Mouse (Mus musculus) spleen, adult 2 months (tissue): Measurements from ENCODE around the gene Cep170b. TPM values are rescaled to one million over a fixed set of nuclear protein-coding genes. Genes with fewer than 3 reads are reported as not detected.

Source experiments
- DNase-seq, 2 experiments: peaks; one replicate each; pipeline versions ENCODE4 v3.0.0 to v3.0.0-alpha.2; 2012 to 2021; ENCODE audit warnings: low spot score in 2 of 2, low read depth in 1 of 2
- H3K27ac ChIP-seq: fragments of 200-500 bp; 2 replicates; pipeline ENCODE4 v1.5.1; 2012; ENCODE audit warnings: low read length, inconsistent platforms; ENCODE audit not compliant: insufficient read depth
- H3K27me3 ChIP-seq: fragments of 200-500 bp; 2 replicates; pipeline ENCODE4 v1.6.1; 2012; ENCODE audit warnings: mild to moderate bottlenecking, moderate library complexity, low read length, inconsistent platforms; ENCODE audit not compliant: control insufficient read depth, insufficient read depth
- H3K36me3 ChIP-seq: fragments of 200-500 bp; 2 replicates; pipeline ENCODE4 v1.6.1; 2012; ENCODE audit warnings: mild to moderate bottlenecking, low read length, inconsistent platforms; ENCODE audit not compliant: control insufficient read depth, insufficient read depth
- H3K4me1 ChIP-seq: fragments of 200-500 bp; 2 replicates; pipeline ENCODE4 v1.6.1; 2011; ENCODE audit warnings: inconsistent platforms; ENCODE audit not compliant: control insufficient read depth, insufficient read depth, insufficient read length
- H3K4me3 ChIP-seq: fragments of 200-500 bp; 2 replicates; pipeline ENCODE4 v1.5.1; 2011; ENCODE audit warnings: mild to moderate bottlenecking, inconsistent platforms; ENCODE audit not compliant: insufficient read depth, insufficient read length; ENCODE audit errors: extremely low read depth
- CTCF ChIP-seq: fragments of 200-500 bp; IDR thresholded peaks from 2 replicates; pipeline ENCODE4 v1.5.1; 2011; ENCODE audit warnings: mild to moderate bottlenecking, inconsistent platforms; ENCODE audit not compliant: insufficient read depth, insufficient read length, insufficient replicate concordance; ENCODE audit errors: extremely low read depth
- POLR2A ChIP-seq: fragments of 200-500 bp; IDR thresholded peaks from 2 replicates; pipeline ENCODE4 v1.6.1; 2011; ENCODE audit warnings: low read depth, low read length, inconsistent platforms
- WGBS: fragments of 180-500 bp; shearing (Covaris S2); methylation state at CpG from one replicate; pipeline ENCODE4 v1.1.7; 2018; 5-methylcytosine and 5-hydroxymethylcytosine counted together
- polyA plus RNA-seq: library from polyadenylated mRNA; depleted of rRNA; stranded (reverse); fragments of >200 nt; gene quantifications from 2 replicates; pipeline ENCODE4 v1.2.3, GENCODE M21; 2012

Gene Cep170b
- polyA plus RNA-seq, 1 experiment = 7.6 TPM

DNA sequence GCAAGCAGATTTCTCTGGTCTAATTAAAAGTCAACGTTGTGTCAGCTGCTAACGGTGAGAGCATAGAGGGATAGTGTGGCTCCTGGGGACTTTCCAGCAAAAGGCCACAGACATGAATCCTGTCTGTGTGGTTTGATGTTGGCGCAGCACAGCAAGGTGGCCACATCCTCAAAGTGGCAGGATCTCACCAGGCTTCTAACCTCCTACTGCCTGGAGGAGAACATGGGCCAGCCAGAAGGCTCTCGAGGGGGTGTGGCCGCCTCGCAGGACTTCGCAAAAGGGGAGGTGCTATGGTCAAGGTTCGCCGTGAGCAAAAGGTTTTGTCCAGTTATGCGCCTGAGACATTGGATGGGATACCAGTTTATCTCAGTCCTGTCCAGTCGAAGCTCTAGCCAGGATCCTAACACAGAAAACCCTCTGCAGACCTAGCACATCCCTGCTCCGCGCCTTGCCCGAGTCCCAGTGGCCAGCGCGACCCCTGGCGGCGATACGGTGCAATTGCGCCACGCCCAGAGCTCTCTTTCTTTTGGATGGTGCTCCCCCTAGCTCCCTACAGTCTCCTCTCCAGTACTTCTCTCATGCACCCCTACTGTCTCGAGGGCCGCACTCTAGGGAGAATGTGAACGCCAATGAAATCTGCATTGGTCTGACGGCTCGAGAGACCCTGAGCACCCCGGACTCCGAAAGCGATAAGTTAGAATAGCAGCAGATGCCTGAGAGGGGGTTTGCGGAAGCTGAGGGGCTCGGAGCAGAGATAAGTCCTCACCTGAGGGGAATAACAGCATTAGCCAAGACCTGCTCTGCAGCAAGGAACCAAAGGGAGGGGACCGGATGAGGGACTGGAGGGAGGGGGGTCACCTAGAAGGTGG, 13.3 kb upstream of the Cep170b start:
- Histone ChIP-seq H3K4me1 (peaks cover 10% of the 10 kb centered on the region; the same call in 1 of the 2 replicates), H3K36me3 (no peaks in the 10 kb centered on the region), H3K27ac (no peak overlapping the region), H3K4me3 (peak overlapping the region; percentile 2; the same call in 1 of the 2 replicates), H3K27me3 (no peaks in the 10 kb centered on the region)
- 11% methylated on average over 32 of the region's 32 CpGs for WGBS
- DNase-seq = peak; percentile 47 to 85
- TF ChIP-seq POLR2A (no peak), CTCF (peak; percentile 99)

DNA sequence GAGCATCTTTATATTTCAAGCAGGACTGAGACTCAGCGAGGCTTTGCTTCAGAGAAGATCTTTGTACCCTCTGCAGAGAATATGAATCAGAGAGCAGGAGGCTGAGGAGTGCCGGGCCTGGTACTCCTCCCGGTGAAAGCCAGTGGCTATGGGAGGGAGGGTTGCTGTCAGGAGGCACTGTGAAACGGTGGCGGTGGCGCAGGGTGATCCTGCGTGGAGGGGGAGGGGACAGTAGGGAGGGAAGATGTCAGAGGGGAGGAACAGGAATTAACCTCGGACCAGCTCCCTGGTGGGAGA, 12.7 kb upstream of the Cep170b start:
- Histone ChIP-seq H3K4me1 (peaks cover 6% of the 10 kb centered on the region; the same call in 1 of the 2 replicates), H3K36me3 (no peaks in the 10 kb centered on the region), H3K4me3 (no peak overlapping the region), H3K27ac (no peak overlapping the region), H3K27me3 (no peaks in the 10 kb centered on the region)
- DNase-seq = no peak
- WGBS = 46% methylated on average over 8 of the region's 8 CpGs
- TF ChIP-seq POLR2A (no peak), CTCF (no peak)

DNA sequence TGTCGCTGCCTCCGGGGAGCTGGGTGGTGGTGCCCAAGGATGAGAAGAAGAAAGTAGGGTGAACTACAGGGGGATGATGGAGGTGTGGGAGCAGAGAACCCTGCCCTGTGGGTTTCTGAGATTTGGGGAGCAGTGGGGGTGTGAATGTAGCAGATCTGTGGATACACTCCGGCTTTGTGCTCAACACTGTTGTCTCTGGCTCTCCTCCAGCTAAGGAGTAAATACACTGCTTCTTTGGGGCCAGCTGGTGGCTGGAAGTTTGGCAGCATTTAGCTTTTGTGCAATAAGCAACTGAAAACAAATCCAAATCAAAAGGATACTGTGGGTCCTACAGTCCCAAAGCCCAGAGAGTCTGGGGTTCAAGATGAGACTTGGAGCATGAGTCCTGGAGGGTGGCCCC, 6.3 kb upstream of the Cep170b start:
- Histone ChIP-seq H3K27ac (no peak overlapping the region), H3K4me3 (no peak overlapping the region), H3K27me3 (no peaks in the 10 kb centered on the region), H3K36me3 (no peaks in the 10 kb centered on the region), H3K4me1 (no peaks in the 10 kb centered on the region)
- TF ChIP-seq POLR2A (no peak), CTCF (no peak)
- no peak for DNase-seq
- WGBS = 69% methylated on average over 3 of the region's 3 CpGs

DNA sequence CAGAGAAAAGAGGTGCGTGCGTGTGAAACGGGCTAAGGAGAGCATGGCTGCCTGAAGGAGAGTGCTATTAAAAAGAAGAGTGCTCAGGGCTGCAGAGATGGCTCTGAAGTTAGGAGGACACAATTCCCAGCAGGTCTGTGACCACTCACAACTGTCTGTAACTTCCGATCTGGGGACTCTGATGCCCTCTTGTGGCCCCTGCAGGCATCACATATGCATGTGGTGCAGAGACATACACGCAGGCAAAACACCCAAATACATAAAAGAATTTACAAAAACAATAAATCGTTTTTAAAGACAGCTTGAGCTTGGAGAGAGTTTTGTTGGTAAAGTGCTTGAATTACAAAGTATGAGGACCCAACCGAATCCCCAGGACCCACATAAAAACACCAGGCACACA, 3.1 kb upstream of the Cep170b start:
- 28% methylated on average over 7 of the region's 7 CpGs for whole genome bisulfite sequencing
- Histone ChIP-seq H3K27me3 (no peaks in the 10 kb centered on the region; the same call in 1 of the 2 replicates), H3K4me1 (no peaks in the 10 kb centered on the region; the same call in 1 of the 2 replicates), H3K36me3 (no peaks in the 10 kb centered on the region), H3K27ac (no peak overlapping the region), H3K4me3 (no peak overlapping the region)
- TF ChIP-seq CTCF (peak; percentile 48; the same call in 1 of the 2 replicates), POLR2A (no peak)
- DNase-seq = peak in 1 of 2 experiments; percentile 51

DNA sequence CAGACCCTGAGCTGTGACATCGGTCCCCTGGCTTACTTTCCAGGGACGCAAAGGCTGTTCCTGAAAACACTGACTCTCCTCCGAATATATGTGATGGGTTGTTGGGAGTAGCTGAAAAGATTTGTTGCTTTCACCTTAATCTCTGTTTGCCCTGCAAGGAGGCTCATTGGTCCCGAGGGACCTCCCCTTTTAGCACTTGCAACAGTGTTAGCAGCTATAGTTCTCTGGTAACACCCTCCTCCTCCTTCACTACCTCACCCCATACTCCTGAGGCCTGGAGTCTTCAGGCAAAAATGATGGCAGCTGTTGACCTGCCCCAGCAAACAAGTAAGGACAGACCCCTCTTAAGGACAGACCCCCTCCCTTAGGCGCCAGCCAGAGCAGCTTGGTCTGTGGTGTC, 1.3 kb upstream of the Cep170b start:
- TF ChIP-seq POLR2A (no peak), CTCF (no peak)
- H3K4me3 ChIP-seq = no peak overlapping the region
- WGBS = 87% methylated on average over 5 of the region's 5 CpGs
- H3K36me3 ChIP-seq = no peaks in the 10 kb centered on the region
- no peak for DNase-seq
- H3K27ac ChIP-seq = no peak overlapping the region
- peaks cover 7% of the 10 kb centered on the region; the same call in 1 of the 2 replicates for H3K27me3 ChIP-seq
- H3K4me1 ChIP-seq = peaks cover 5% of the 10 kb centered on the region; the same call in 1 of the 2 replicates

DNA sequence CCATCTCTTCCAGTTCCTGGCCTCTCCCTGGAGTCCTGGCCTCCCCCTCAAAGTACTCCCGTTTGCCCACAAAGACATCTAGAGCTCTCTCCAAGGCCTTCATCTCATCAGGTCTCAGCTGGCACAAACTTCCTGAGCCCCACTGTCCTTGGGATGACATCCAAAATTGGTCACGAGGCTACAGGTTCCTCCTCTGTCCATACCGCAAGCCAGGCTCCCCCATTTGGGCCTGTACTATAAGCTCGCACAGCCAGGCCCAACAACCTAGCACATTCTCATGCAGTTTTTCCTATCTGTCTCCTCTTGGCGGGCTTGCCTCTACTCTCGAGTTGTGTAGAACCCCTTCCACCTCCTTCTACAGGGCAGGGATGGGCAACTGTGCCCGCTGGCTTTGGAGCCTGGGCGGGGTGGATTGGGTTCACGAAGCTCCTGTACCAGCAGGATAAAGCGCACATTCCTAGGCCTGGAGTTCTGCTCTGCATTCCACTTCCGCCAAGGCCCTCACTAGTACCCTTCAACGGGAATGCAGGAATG, 702 bp downstream of the Cep170b start:
- Histone ChIP-seq H3K27ac (no peak overlapping the region), H3K4me1 (peaks cover 5% of the 10 kb centered on the region; the same call in 1 of the 2 replicates), H3K4me3 (no peak overlapping the region), H3K36me3 (no peaks in the 10 kb centered on the region), H3K27me3 (peaks cover 7% of the 10 kb centered on the region; the same call in 1 of the 2 replicates)
- TF ChIP-seq CTCF (no peak), POLR2A (no peak)
- DNase-seq = no peak
- WGBS = 81% methylated on average over 12 of the region's 12 CpGs

DNA sequence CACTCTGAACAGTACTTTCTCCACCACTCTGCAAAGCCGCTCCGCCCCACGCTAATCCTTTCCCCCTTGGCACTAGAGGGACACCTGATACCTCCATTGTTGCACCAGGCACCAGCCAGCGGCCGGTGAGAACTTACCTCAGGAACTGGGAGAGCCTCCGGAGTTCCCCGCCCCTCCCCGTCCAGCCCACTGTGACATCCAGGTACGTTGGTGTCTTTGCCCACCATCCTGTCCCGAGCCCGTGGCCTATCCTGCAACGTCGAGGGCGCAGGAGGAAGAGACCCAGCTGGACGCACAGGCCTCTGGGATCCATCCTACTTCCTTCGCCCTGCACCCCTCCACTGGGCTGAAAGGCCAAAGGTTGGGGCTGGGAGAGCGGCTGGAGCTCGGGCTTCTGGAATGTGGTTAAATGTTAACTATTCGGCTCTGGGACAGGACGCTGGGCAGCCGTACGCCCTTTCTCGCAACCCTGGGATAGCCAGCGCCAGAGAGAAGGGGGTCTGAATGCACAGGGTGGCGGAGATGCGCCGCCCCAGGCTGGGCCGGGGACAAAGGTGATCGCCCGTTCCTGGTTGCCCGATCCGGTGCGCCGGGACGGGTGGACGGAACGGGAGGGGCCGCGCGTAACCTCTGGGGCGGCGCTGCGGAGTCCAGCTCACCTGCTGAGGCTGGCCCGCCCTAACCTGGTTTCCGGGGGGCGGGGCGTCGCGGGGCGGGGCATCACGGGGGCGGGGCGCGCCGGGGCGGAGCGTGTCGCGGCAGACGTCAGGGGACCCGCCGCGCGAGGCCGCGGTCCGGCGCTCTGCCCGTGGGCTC, 1.4 kb downstream of the Cep170b start:
- H3K27ac ChIP-seq = no peak overlapping the region
- WGBS = 23% methylated on average over 58 of the region's 69 CpGs
- peaks cover 5% of the 10 kb centered on the region; the same call in 1 of the 2 replicates for H3K4me1 ChIP-seq
- H3K4me3 ChIP-seq = peak overlapping the region; percentile 43; the same call in 1 of the 2 replicates
- TF ChIP-seq CTCF (no peak), POLR2A (no peak)
- H3K36me3 ChIP-seq = no peaks in the 10 kb centered on the region
- peaks cover 7% of the 10 kb centered on the region; the same call in 1 of the 2 replicates for H3K27me3 ChIP-seq
- DNase-seq = peak in 1 of 2 experiments; percentile 52
